In genomic region chr2:9875220-9875619, GRCm38 (mm10) we compare ENCODE assay signal across 14 mouse cellular contexts. TPM values are rescaled to one million over a fixed set of nuclear protein-coding genes. Genes with fewer than 3 reads are reported as not detected.
DNase-seq lines count a peak whose midpoint lies in the region; ATAC-seq and TF ChIP-seq lines count a peak whose summit lies in the region.
"Had no signal": no experiment of that assay in that cellular context is flagged by ENCODE, and none has a peak within 500 bp of the region (broad histone marks: within the 10 kb centered on the region; RNA-seq: fewer than 3 reads in every experiment).

No protein-coding gene starts in this region.

- H3K27me3 ChIP-seq in lung, embryonic 14.5 days (ENCODE audit: insufficient read depth, low read length), result peaks cover 73% of the 10 kb centered on the region
- H3K27me3 ChIP-seq in liver, embryonic 13.5 days, result peaks cover 97% of the 10 kb centered on the region
- 0 out of 2 replicates have a peak, but pooled peaks cover 2% of the 10 kb centered on the region for H3K27me3 ChIP-seq in stomach, postnatal 0 days (ENCODE audit: control insufficient read depth, insufficient read depth, low read length)

- no peak overlapping the region for H3K27ac ChIP-seq in lung, embryonic 14.5 days (ENCODE audit: low read depth)
- H3K27ac ChIP-seq in liver, embryonic 13.5 days, result no peak overlapping the region
- no peak overlapping the region for H3K27ac ChIP-seq in stomach, postnatal 0 days (replicated peaks)
- H3K27ac ChIP-seq: lung, embryonic 15.5 days had no signal

- ATAC-seq in lung, embryonic 14.5 days (ENCODE audit: insufficient read depth), result no peak
- no peak for ATAC-seq in liver, embryonic 13.5 days (ENCODE audit: low read depth)
- no peak for ATAC-seq in stomach, postnatal 0 days (ENCODE audit: low FRiP score, low TSS enrichment)

- H3K9me3 ChIP-seq in lung, embryonic 14.5 days (ENCODE audit: low read depth, low read length), result no peaks in the 10 kb centered on the region
- H3K9me3 ChIP-seq in liver, embryonic 13.5 days (replicated peaks), result no peaks in the 10 kb centered on the region
- no peaks in the 10 kb centered on the region for H3K9me3 ChIP-seq in stomach, postnatal 0 days (ENCODE audit: control insufficient read depth, low read length)
- H3K9me3 ChIP-seq: lung, embryonic 15.5 days had no signal

- no peak for TF ChIP-seq CTCF in lung, embryonic 14.5 days (IDR thresholded peaks at IDR 0.05; ENCODE audit: low read depth)
- TF ChIP-seq CTCF in stomach, postnatal 0 days (IDR thresholded peaks at IDR 0.05; ENCODE audit: low read depth), result no peak

- peak; percentile 21 for DNase-seq in embryo, embryonic 10 days (ENCODE audit: low spot score)
- no peak for DNase-seq in embryo, embryonic 9.5 days (ENCODE audit: extremely low spot score)
- DNase-seq in lung, embryonic 14.5 days, result no peak
- DNase-seq in lung, postnatal 36 days, result no peak
- no peak for DNase-seq in liver, embryonic 13.5 days
- no peak for DNase-seq in stomach, postnatal 0 days (ENCODE audit: low spot score)
- DNase-seq in right cerebral cortex, postnatal 14 days, result no peak
- DNase-seq in cerebellum, postnatal 14 days, result no peak
- DNase-seq: adrenal gland, postnatal 36 days; gastrocnemius, postnatal 14 days; spleen, adult 18-20 months had no signal

- no peak for TF ChIP-seq EP300 in stomach, postnatal 0 days (optimal IDR thresholded peaks at IDR 0.05)

- WGBS in lung, embryonic 14.5 days, result 16% methylated on average over 4 of the region's 4 CpGs
- 30% methylated on average over 4 of the region's 4 CpGs for WGBS in liver, embryonic 13.5 days (ENCODE audit: insufficient replicate concordance)
- 28% methylated on average over 4 of the region's 4 CpGs for WGBS in stomach, postnatal 0 days

- H3K4me2 ChIP-seq in lung, embryonic 14.5 days, result peak overlapping the region; percentile 29; the same call in 1 of the 2 replicates
- H3K4me2 ChIP-seq in liver, embryonic 13.5 days, result peak overlapping the region; percentile 21
- H3K4me2 ChIP-seq in stomach, postnatal 0 days (replicated peaks; ENCODE audit: low read depth), result peak overlapping the region; percentile 23; the same call in 1 of the 2 replicates

- H3K4me3 ChIP-seq in lung, embryonic 14.5 days (ENCODE audit: low read depth, low read length), result no peak overlapping the region
- H3K4me3 ChIP-seq in liver, embryonic 13.5 days (replicated peaks), result no peak overlapping the region
- 0 out of 2 replicates have a peak overlapping the region, but pooled peaks have one; percentile 4 for H3K4me3 ChIP-seq in stomach, postnatal 0 days (ENCODE audit: low read depth, low read length)

- H3K36me3 ChIP-seq in lung, embryonic 14.5 days (ENCODE audit: insufficient read depth), result no peaks in the 10 kb centered on the region
- H3K36me3 ChIP-seq in liver, embryonic 13.5 days, result no peaks in the 10 kb centered on the region
- no peaks in the 10 kb centered on the region for H3K36me3 ChIP-seq in stomach, postnatal 0 days (ENCODE audit: control insufficient read depth, insufficient read depth, low read length)
- H3K36me3 ChIP-seq: lung, embryonic 15.5 days had no signal

- no peak overlapping the region for H3K9ac ChIP-seq in lung, embryonic 14.5 days
- H3K9ac ChIP-seq in liver, embryonic 13.5 days, result no peak overlapping the region
- H3K9ac ChIP-seq in stomach, postnatal 0 days (ENCODE audit: low read length), result no peak overlapping the region
- H3K9ac ChIP-seq: lung, embryonic 15.5 days had no signal

- H3K4me1 ChIP-seq in lung, embryonic 14.5 days (ENCODE audit: insufficient read depth), result no peaks in the 10 kb centered on the region
- peaks cover 30% of the 10 kb centered on the region for H3K4me1 ChIP-seq in liver, embryonic 13.5 days (replicated peaks)
- peaks cover 4% of the 10 kb centered on the region; the same call in 1 of the 2 replicates for H3K4me1 ChIP-seq in stomach, postnatal 0 days (replicated peaks; ENCODE audit: control insufficient read depth, insufficient read depth)

RNA-seq across cellular contexts. Expression of gene 4930412O13Rik, which starts 5.8 kb away (rescaled TPM):
- polyA plus RNA-seq in lung, embryonic 14.5 days (2014; fragmentation: Nextera tagmentation; extraction: Ambion mirVana), result not detected in 2 replicates
- not detected in 2 replicates for polyA plus RNA-seq in liver, embryonic 13.5 days (2015; fragmentation: Nextera tagmentation; extraction: Ambion mirVana)
- not detected in 2 replicates for polyA plus RNA-seq in stomach, postnatal 0 days (2015; fragmentation: Nextera tagmentation; extraction: Ambion mirVana)
- polyA plus RNA-seq: cortical plate, adult 2 months; lung, embryonic 15.5 days; neural tube, embryonic 14.5 days had no signal

RNA-seq across cellular contexts. Expression of gene 9230102O04Rik, which starts 14.1 kb away (rescaled TPM):
- polyA plus RNA-seq in lung, embryonic 14.5 days (2014; fragmentation: Nextera tagmentation; extraction: Ambion mirVana), result not detected in 2 replicates
- not detected in 2 replicates for polyA plus RNA-seq in liver, embryonic 13.5 days (2015; fragmentation: Nextera tagmentation; extraction: Ambion mirVana)
- not detected in 2 replicates for polyA plus RNA-seq in stomach, postnatal 0 days (2015; fragmentation: Nextera tagmentation; extraction: Ambion mirVana)
- polyA plus RNA-seq: cortical plate, adult 2 months; lung, embryonic 15.5 days had no signal

RNA-seq across cellular contexts. Expression of gene Gata3, which starts 14.6 kb away (rescaled TPM):
- polyA plus RNA-seq in lung, embryonic 14.5 days (2014; fragmentation: Nextera tagmentation; extraction: Ambion mirVana), result 2.9 and 3.4 TPM in 2 replicates
- 1.5 TPM in 2 replicates for polyA plus RNA-seq in liver, embryonic 13.5 days (2015; fragmentation: Nextera tagmentation; extraction: Ambion mirVana)
- polyA plus RNA-seq in stomach, postnatal 0 days (2015; fragmentation: Nextera tagmentation; extraction: Ambion mirVana), result 7.5 and 8.9 TPM in 2 replicates
